Mouse (Mus musculus): Measurements from ENCODE around the gene Mon1a.

GRCm38 (mm10) chr9:107918884-107919283 is 30.9 kb downstream of the Mon1a start:
- TF ChIP-seq GATA1 (IDR thresholded peaks at IDR 0.05; ENCODE audit: low read length) = no peak
- TF ChIP-seq TAL1 (IDR thresholded peaks at IDR 0.05; ENCODE audit: low read length) = no peak
